Mouse (Mus musculus) stomach, embryonic 16.5 days (tissue): ENCODE measurements at regions not wholly inside any gene's neighbourhood (a gene's known extent, or its start where the extent isn't known, plus 50 kb on each side); places are given as distances from the start of the nearest gene placed in this dataset.

ENCODE experiments used
- ATAC-seq: fragments of 200-750 bp; cut with Nextera tagmentation; 2 replicates; pipeline ENCODE4 v1.8.0; 2017; ENCODE audit warnings: moderate number of reproducible peaks, moderate TSS enrichment; ENCODE audit not compliant: insufficient read depth, low FRiP score
- H3K27ac ChIP-seq: fragments of 300-500 bp; sonication (generic); 2 replicates; pipeline ENCODE4 v1.5.1; 2014; ENCODE audit warnings: low read length
- H3K27me3 ChIP-seq: fragments of 300-500 bp; sonication (generic); 2 replicates; pipeline ENCODE4 v1.6.1; 2014; ENCODE audit warnings: low read length, control low read depth, mixed read lengths; ENCODE audit not compliant: control insufficient read depth, insufficient read depth
- H3K36me3 ChIP-seq: fragments of 300-500 bp; sonication (generic); 2 replicates; pipeline ENCODE4 v1.6.1; 2014; ENCODE audit warnings: low read length; ENCODE audit not compliant: control insufficient read depth, insufficient read depth
- H3K4me1 ChIP-seq: fragments of 300-500 bp; sonication (generic); 2 replicates; pipeline ENCODE4 v1.6.1; 2014; ENCODE audit warnings: low read length, control low read depth, mixed read lengths; ENCODE audit not compliant: control insufficient read depth, insufficient read depth
- H3K4me2 ChIP-seq: fragments of 300-500 bp; sonication (generic); 2 replicates; pipeline ENCODE4 v1.6.1; 2014; ENCODE audit warnings: low read depth, low read length, mixed read lengths
- H3K4me3 ChIP-seq: fragments of 300-500 bp; sonication (generic); replicated peaks from 2 replicates; pipeline ENCODE4 v1.5.1; 2014; ENCODE audit warnings: mild to moderate bottlenecking, low read length
- H3K9ac ChIP-seq: fragments of 300-500 bp; sonication (generic); 2 replicates; pipeline ENCODE4 v1.6.1; 2014; ENCODE audit warnings: low read length
- H3K9me3 ChIP-seq: fragments of 300-500 bp; sonication (generic); replicated peaks from 2 replicates; pipeline ENCODE4 v1.6.1; 2016; ENCODE audit warnings: low read length, control low read depth; ENCODE audit not compliant: control insufficient read depth
- WGBS: fragments of 180-500 bp; shearing (Covaris S2); extraction: QIAGEN DNeasy Blood & Tissue Kit; methylation state at CpG from one replicate; pipeline ENCODE4 v1.1.7; 2014; 5-methylcytosine and 5-hydroxymethylcytosine counted together

GRCm38 (mm10) chr2:50535085-50535878 is 238.7 kb upstream of the Mmadhc start:
- no peak overlapping the region for H3K4me2 ChIP-seq
- 79% methylated on average over 4 of the region's 4 CpGs for WGBS
- no peak for ATAC-seq
- no peaks in the 10 kb centered on the region for H3K4me1 ChIP-seq
- H3K27me3 ChIP-seq = no peaks in the 10 kb centered on the region
- H3K36me3 ChIP-seq = no peaks in the 10 kb centered on the region
- H3K4me3 ChIP-seq = no peak overlapping the region
- no peak overlapping the region for H3K27ac ChIP-seq
- H3K9me3 ChIP-seq = no peaks in the 10 kb centered on the region
- no peak overlapping the region for H3K9ac ChIP-seq

- WGBS = 85% methylated on average over 2 of the region's 2 CpGs
- ATAC-seq = no peak
Measured at GRCm38 (mm10) chr2:50533702-50534101, 237.1 kb upstream of the Mmadhc start.

GRCm38 (mm10) chr2:50527425-50527824 is 230.8 kb upstream of the Mmadhc start:
- Histone ChIP-seq H3K36me3 (no peaks in the 10 kb centered on the region), H3K9ac (no peak overlapping the region), H3K9me3 (no peaks in the 10 kb centered on the region), H3K4me2 (no peak overlapping the region), H3K27ac (no peak overlapping the region), H3K4me3 (no peak overlapping the region), H3K27me3 (no peaks in the 10 kb centered on the region), H3K4me1 (no peaks in the 10 kb centered on the region)
- no peak for ATAC-seq

More at GRCm38 (mm10) chr2:50533702-50534101, 237.1 kb upstream of the Mmadhc start:
- Histone ChIP-seq H3K36me3 (no peaks in the 10 kb centered on the region), H3K9ac (no peak overlapping the region), H3K4me2 (no peak overlapping the region), H3K4me1 (no peaks in the 10 kb centered on the region), H3K27me3 (no peaks in the 10 kb centered on the region), H3K9me3 (no peaks in the 10 kb centered on the region), H3K27ac (no peak overlapping the region), H3K4me3 (no peak overlapping the region)

- no peaks in the 10 kb centered on the region for H3K36me3 ChIP-seq
- 84% methylated on average over 10 of the region's 10 CpGs for WGBS
- no peaks in the 10 kb centered on the region for H3K4me1 ChIP-seq
- no peak for ATAC-seq
- no peak overlapping the region for H3K4me3 ChIP-seq
- H3K27ac ChIP-seq = no peak overlapping the region
- H3K27me3 ChIP-seq = no peaks in the 10 kb centered on the region
- no peak overlapping the region for H3K9ac ChIP-seq
- no peak overlapping the region for H3K4me2 ChIP-seq
- H3K9me3 ChIP-seq = no peaks in the 10 kb centered on the region
Measured at GRCm38 (mm10) chr2:50524838-50525615, 228.4 kb upstream of the Mmadhc start.

GRCm38 (mm10) chr2:50520169-50520568 is 223.6 kb upstream of the Mmadhc start:
- ATAC-seq = no peak
- Histone ChIP-seq H3K9me3 (no peaks in the 10 kb centered on the region), H3K4me3 (no peak overlapping the region), H3K9ac (no peak overlapping the region), H3K4me2 (no peak overlapping the region), H3K4me1 (no peaks in the 10 kb centered on the region), H3K36me3 (no peaks in the 10 kb centered on the region), H3K27ac (no peak overlapping the region), H3K27me3 (no peaks in the 10 kb centered on the region)
- 34% methylated on average over 8 of the region's 8 CpGs for WGBS

GRCm38 (mm10) chr2:50519129-50519504 is 222.5 kb upstream of the Mmadhc start:
- H3K4me2 ChIP-seq = no peak overlapping the region
- no peak for ATAC-seq

GRCm38 (mm10) chr2:50518371-50519128 is 221.9 kb upstream of the Mmadhc start:
- Histone ChIP-seq H3K4me3 (no peak overlapping the region), H3K36me3 (no peaks in the 10 kb centered on the region), H3K4me1 (no peaks in the 10 kb centered on the region), H3K27ac (no peak overlapping the region), H3K4me2 (no peak overlapping the region), H3K27me3 (no peaks in the 10 kb centered on the region), H3K9me3 (no peaks in the 10 kb centered on the region), H3K9ac (no peak overlapping the region)
- WGBS = 40% methylated on average over 10 of the region's 10 CpGs
- ATAC-seq = no peak

More at GRCm38 (mm10) chr2:50519129-50519504, 222.5 kb upstream of the Mmadhc start:
- H3K36me3 ChIP-seq = no peaks in the 10 kb centered on the region
- no peaks in the 10 kb centered on the region for H3K4me1 ChIP-seq
- 72% methylated on average over 1 of the region's 1 CpGs for WGBS
- H3K27ac ChIP-seq = no peak overlapping the region
- no peak overlapping the region for H3K4me3 ChIP-seq
- no peaks in the 10 kb centered on the region for H3K9me3 ChIP-seq
- H3K27me3 ChIP-seq = no peaks in the 10 kb centered on the region
- H3K9ac ChIP-seq = no peak overlapping the region

GRCm38 (mm10) chr2:50513276-50513675 is 216.7 kb upstream of the Mmadhc start:
- no peak for ATAC-seq
- Histone ChIP-seq H3K36me3 (no peaks in the 10 kb centered on the region), H3K4me1 (no peaks in the 10 kb centered on the region), H3K27ac (no peak overlapping the region), H3K9ac (no peak overlapping the region), H3K4me3 (no peak overlapping the region), H3K9me3 (no peaks in the 10 kb centered on the region), H3K27me3 (no peaks in the 10 kb centered on the region), H3K4me2 (no peak overlapping the region)
- 89% methylated on average over 4 of the region's 4 CpGs for WGBS

GRCm38 (mm10) chr2:50498713-50499112 is 202.1 kb upstream of the Mmadhc start:
- no peaks in the 10 kb centered on the region for H3K27me3 ChIP-seq
- no peaks in the 10 kb centered on the region for H3K9me3 ChIP-seq
- H3K4me1 ChIP-seq = no peaks in the 10 kb centered on the region
- H3K4me3 ChIP-seq = no peak overlapping the region
- WGBS = 84% methylated on average over 8 of the region's 8 CpGs
- H3K9ac ChIP-seq = no peak overlapping the region
- no peaks in the 10 kb centered on the region for H3K36me3 ChIP-seq
- no peak overlapping the region for H3K4me2 ChIP-seq
- ATAC-seq = no peak
- H3K27ac ChIP-seq = no peak overlapping the region
